Mouse (Mus musculus) cerebellum, postnatal 10 days (tissue): Measurements from ENCODE around the gene Hhipl1.
A peak's percentile ranks its signal among the peaks of the same experiment; 100 is the strongest.

Experiments
- DNase-seq, 2 experiments: peaks; one replicate each; pipeline ENCODE4 v3.0.0; 2021; ENCODE audit warnings: mixed read lengths in 2 of 2

Gene Hhipl1

DNA sequence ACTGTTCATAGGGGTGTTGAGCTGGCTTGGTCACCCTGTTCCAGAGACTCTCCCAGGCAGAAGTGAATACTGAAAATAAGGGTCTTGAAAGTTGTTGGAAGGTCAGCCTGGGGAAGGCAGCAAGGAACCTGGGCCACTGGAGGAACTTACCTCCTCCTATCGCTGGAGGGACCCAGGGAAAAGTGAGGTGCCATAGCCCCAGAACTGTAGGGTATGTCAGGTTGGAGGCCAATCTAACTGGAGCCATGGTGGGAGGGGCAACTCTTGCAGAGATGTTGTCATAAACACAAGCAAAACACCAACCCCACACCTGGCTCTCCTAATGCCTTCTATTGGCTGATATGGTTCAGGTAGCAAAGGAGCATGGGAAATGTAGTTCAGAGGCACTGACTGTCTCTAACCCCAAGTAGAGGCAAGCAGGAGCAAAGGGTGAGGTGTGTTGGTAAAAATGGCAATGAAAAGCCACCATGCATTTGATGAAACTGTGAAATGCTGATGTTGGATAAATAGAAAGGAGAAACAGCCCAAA is 7.2 kb downstream of the Hhipl1 start:
- no peak for DNase-seq

DNA sequence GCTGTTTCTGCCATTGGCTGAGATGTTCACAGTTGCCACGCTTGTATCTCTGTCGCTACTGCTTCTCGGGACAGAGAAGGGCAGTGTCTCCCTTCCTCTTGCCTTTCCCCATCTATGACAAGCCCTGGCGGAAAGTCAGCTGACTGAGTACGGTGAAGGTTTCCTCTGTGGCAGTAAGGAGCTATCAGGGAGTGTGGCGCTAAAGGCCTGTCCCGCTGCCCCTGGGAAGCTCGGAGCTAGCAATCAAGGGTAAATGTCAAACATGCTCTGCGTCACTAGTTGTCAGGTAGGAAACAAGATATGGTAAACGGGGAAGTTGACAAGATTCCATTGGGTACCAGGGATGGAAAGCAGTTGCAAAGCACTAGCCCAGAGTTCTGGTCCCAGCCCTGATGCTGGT is 9.7 kb downstream of the Hhipl1 start:
- no peak for DNase-seq

DNA sequence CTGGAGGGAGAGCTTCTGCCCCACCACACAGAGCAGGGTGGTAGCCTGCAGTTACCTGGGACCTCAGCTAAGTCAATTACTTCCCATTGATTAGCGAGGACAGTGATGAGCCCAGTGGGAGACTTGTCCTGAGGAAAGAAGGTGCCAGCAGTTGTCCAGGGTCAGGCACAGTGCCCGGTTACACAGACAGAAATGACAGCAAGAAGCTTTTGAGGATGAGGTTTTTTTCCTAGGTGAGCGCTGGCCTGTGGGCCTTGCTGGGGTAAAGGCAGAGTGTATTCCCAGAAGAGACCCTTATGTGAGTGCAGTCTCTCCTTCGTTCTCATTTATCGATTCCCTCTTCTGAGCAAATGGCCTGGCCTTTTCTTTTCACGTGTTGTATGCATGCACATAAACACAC is 10.6 kb downstream of the Hhipl1 start:
- DNase-seq = peak in 1 of 2 experiments; percentile 47

GRCm38 (mm10) chr12:108317201-108317738 is 11.2 kb downstream of the Hhipl1 start:
- no peak for DNase-seq

DNA sequence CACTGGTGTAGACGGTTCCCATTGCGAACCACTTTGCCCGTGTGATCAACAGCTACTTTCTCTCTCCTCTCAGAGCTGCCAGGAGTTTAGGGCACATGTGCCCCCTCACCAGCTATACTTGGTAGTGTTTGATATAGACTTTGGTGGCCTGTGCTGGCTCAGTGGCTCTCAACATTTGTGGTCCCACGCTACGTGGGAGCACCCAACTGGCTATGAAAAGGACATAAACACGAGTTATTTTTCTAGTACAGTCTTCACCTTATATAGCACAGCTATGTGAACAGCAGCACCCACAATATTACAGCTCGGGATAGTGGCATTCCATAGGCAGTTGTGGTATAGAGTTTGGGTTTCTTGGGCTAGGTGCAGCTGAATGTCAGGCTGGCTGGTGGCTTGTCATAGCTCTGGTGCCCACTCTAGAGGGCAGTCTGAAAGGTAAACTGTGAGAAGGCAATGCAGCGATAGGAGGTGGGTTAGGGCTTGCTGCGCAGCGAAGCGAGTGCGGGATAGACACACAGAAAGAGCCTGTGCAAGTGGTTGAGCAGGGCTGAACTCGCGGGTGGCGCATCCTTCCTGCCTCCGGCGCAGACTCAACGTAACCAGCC is 11.9 kb downstream of the Hhipl1 start:
- DNase-seq = no peak

DNA sequence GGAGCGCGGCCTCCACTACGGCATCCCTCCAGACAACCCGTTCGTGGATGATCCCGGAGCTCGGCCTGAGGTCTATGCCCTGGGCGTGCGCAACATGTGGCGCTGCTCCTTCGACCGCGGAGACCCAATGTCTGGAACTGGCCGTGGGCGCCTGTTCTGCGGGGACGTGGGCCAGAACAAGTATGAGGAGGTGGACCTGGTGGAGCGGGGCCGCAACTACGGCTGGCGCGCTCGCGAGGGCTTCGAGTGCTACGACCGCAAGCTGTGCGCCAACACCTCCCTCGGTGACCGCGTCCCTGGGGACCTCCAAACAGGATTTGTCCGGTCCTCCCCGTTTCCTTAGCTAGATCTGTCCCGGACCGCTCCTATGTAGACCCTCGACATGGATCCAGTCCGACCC is 12.4 kb downstream of the Hhipl1 start:
- DNase-seq = peak in 1 of 2 experiments; percentile 36

GRCm38 (mm10) chr12:108320096-108320495 is 14.0 kb downstream of the Hhipl1 start:
- no peak for DNase-seq

DNA sequence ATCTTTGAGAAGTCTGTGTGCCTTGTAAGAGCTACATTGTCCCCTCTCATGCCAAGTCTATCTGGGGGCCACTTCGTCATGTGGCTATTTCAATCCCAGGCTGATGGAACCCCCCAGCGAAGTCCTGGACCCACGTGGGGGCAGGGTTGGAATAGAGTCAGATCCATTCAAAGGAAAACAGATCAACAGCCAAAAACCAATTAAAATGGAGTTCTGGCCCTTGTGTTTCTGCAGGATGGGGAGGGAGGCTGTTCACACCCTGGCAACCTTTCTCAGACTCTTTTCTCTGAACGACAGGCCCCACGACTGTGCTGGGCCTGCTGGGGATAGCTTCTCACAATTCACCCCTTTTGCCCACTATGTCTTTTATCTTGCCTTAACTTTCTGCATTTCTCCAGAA is 20.3 kb downstream of the Hhipl1 start:
- no peak for DNase-seq

- peak; percentile 78 to 84 for DNase-seq
Measured at GRCm38 (mm10) chr12:108327889-108328491, 21.9 kb downstream of the Hhipl1 start.

DNA sequence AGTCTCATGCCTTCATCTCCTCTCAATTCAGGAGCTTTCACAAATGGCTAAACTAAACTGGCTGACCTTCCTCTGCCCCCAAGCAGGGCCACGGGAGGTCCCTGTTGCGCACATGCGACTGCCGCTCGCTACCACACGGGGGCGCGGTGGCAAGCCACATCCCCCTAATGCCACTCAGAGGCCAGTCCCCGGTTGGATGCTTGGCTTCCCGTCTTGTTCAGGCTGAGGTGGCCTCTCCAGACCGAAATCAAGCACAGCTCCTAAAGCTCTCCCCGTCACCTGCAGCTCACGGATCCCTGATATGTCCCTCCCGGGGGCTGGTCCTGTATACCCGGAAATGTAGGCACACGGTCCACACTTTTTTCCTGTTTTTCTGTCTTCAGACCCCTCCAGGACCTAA is 27.0 kb downstream of the Hhipl1 start:
- peak; percentile 91 to 93 for DNase-seq

- no peak for DNase-seq
Measured at GRCm38 (mm10) chr12:108333481-108333882, 27.4 kb downstream of the Hhipl1 start.

DNA sequence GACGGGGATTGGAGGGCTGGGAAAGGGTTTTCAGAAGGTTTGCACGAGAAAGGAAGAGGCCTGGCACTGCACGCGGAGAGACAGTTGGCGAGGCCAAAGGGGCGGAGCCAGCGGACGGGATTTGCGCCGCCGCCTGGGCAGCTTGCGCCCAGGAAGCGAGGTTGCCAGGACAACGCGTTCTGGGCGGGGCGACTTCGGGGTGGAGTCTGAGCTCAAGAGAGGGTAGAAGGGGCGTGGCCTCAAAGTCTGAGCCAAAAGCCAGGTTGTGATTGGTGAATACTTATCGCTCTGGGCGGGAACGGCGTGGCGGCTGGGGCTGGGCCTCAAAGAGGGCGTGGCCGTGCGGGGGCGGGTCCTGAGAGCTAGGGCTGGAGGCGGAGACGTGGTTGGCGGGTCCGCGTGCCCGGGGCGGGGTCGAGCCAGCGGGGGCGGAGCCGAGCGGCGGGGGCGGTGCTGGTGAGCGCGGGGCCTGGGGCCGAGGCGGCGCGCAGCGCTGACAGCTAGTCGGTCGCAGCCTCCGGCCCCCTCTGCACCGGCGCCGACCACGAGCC is 27.9 kb downstream of the Hhipl1 start, which contains the start of gene Cyp46a1:
Gene Cyp46a1 (plus strand): TSS at position 487 of the 551 bp plus-strand sequence.
- peak; percentile 100 for DNase-seq

- DNase-seq = peak; percentile 65 to 72
Measured at GRCm38 (mm10) chr12:108334529-108334928, 28.5 kb downstream of the Hhipl1 start.

DNA sequence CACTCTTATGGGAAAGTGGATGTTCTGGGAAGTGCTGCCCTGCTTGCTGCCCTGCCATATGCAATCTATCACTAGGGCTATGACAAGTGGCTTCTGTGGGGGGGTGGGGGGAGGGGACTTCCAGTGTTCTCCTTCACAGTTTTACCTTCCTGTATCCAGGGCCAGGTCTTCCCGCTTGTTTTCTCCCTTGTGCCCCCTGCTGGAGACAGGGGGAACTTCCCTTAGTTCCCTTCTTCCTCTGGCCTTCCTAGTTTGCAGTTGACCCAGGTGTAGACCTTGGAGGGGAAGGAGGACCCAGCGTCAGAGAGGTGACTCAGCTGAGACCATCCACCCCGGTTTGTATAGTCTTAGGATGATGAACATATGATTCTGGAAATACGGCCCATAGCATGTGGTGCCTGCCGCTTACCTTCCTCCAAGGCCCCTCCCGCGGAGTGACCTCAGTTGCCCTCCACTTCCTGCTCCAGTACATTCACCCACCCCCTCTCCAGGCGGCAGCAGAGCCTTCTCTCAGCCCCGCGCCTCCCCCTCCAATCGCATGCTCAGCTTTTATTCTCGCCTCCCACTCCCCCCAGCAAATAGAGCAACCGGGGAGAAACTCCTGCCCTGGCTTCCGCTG is 32.6 kb downstream of the Hhipl1 start:
- peak; percentile 65 to 75 for DNase-seq

- peak in 1 of 2 experiments; percentile 15 for DNase-seq
Measured at GRCm38 (mm10) chr12:108348151-108348550, 42.1 kb downstream of the Hhipl1 start.

GRCm38 (mm10) chr12:108349026-108349425 is 43.0 kb downstream of the Hhipl1 start:
- peak; percentile 80 to 84 for DNase-seq

DNA sequence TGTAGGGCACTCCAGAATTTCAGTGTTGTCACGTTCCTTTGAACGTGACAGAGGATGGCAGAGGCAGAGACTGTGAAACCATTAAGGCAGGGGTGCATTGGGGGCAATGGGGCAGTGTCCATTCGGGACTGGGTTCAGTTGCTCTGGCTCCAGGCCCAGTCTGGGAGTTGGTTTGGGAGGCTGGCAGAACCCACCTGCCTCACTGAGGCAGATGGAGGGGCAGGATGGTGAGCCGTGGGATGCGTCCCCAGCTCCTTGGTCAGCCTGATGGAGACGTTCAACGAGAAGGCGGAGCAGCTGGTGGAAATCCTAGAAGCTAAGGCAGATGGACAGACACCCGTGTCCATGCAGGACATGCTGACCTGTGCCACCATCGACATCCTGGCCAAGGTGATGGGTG is 44.9 kb downstream of the Hhipl1 start:
- peak; percentile 75 to 77 for DNase-seq

DNA sequence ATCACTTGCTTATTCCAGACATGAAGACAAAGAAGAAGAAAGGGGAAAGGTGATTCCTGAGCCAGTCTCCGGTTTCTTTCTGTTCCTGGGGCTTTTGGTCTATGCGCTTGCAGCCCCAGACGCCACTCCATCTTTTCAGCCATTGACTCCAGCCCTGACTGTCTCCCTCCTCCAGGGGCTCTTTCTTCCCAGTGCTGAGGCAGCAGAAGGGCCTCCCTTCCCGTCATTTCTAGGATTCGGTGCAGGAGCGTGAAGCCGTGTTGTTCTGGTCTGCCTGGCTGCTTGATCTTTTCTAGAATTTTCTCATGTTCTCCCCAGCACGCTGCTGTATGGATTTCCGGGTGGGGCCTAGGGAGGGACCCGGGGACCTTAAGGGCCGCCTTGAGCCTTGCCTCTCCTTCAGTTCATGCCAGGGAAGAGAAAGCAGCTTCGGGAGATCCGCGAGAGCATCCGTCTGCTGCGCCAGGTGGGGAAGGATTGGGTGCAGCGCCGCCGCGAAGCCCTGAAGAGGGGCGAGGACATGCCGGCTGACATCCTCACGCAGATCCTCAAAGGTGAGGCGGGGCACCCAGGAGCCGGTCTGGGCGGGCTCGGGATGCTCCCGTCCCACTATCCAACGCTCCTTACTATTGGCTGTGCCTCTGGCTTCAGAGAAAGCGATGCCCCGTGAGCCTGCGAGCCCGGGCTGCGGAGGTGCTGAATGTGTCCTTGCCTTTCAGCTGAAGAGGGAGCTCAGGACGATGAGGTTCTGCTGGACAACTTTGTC is 46.5 kb downstream of the Hhipl1 start:
- peak; percentile 54 to 63 for DNase-seq

GRCm38 (mm10) chr12:108354284-108354683 is 48.2 kb downstream of the Hhipl1 start:
- DNase-seq = peak; percentile 96

DNA sequence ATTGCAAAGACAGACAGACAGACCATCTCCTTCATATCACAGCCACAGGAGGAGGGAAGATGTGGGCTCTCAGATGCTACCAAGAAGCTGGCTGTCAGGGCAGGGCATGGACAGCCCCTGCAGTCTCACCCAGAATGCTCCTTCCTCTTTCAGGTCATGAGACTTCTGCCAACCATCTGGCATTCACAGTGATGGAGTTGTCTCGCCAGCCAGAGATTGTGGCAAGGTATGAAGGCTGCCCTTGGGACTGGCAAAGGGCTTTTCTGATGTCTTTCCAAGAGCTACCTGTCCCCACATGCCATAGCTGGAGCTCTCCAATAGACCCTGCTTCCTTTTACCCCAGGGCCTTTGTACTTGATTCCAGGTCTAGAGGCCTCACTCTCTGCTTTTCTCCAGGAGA is 49.2 kb downstream of the Hhipl1 start:
- DNase-seq = peak; percentile 79 to 81

GRCm38 (mm10) chr12:108355986-108356385 is 49.9 kb downstream of the Hhipl1 start:
- peak; percentile 47 to 62 for DNase-seq

- DNase-seq = peak; percentile 97
Measured at GRCm38 (mm10) chr12:108363796-108364195, 57.7 kb downstream of the Hhipl1 start.
